Mouse (Mus musculus) right cerebral cortex, adult 18-20 months (tissue): Measurements from ENCODE around the gene Hist2h4.
A peak's percentile ranks its signal among the peaks of the same experiment; 100 is the strongest.
"Not testable (repeated sequence)": the region's sequence is repeated elsewhere in the genome, so short reads cannot be mapped to it uniquely, and the experiment has no call there.

Experiments used
- DNase-seq: peaks from one replicate; pipeline ENCODE4 v3.0.0; 2022; ENCODE audit warnings: mixed read lengths

Hist2h4 gene

DNA sequence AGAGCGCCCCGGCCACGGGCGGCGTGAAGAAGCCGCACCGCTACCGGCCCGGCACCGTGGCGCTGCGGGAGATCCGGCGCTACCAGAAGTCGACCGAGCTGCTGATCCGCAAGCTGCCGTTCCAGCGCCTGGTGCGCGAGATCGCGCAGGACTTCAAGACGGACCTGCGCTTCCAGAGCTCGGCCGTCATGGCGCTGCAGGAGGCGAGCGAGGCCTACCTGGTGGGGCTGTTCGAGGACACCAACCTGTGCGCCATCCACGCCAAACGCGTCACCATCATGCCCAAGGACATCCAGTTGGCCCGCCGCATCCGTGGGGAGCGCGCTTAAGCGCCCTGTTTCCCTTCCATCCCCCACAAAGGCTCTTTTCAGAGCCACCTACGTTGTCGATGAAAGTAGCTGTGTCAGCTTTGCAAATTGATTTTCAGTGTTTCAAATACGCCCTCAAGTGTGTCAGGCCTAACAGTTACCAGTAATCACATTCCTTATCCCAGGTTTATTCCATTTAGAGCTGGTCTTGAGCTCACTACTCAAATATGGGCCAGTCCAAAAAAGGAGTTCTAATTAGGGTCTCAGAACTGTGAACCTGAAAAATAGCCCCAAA is 5.8 kb upstream of the Hist2h4 start:
- DNase-seq, result not testable (repeated sequence)

- peak; percentile 86 for DNase-seq
Measured at GRCm38 (mm10) chr3:96268051-96268775, 5.1 kb upstream of the Hist2h4 start, which contains the start of gene Hist2h3b. Hist2h3b (plus strand) TSS chr3:96268654.

DNA sequence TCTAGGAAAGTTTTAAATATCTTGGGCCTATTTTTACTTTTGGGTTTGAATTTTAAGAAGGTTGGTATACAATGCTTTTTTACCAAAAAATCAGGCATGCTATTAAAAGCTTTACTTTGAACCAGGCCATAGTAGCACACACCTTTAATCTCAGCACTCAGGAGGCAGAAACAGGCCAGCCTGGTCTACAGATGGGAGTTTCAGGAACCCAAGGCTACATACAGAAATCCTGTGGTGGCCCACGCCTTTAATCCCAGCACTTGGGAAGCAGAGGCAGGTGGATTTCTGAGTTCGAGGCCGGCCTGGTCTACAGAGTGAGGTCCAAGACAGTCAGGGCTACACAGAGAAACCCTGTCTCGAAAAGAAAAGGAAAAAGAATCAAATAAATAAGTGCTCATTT is 4.4 kb upstream of the Hist2h4 start:
- no peak for DNase-seq

GRCm38 (mm10) chr3:96266132-96266710 is 3.1 kb upstream of the Hist2h4 start:
- no peak for DNase-seq

DNA sequence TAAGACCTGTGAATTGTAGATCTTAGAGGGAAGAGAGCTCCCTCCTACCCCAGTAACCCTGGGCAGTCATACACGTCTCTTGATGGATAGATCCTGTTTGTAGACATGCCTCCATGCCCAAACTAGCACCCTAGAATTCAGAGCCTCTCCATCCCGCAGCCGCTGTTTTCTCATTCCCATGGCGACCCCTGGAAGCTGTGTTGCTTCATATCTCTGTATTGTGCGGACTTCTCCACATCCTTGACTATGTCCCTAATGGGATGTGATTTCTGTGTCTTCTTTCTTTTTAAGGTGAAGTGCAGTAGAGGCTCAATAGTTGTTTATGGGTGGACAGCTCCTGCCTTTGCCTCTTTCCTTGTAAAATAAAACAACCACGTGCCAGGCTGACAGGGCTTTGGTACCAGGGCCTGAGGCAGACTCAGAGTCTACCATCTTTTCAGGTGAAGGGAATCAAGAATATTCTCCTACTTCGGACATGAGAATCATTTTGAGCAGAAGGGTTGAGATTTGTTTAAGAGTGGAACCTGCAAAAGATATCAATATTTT is 1.4 kb upstream of the Hist2h4 start:
- no peak for DNase-seq

- DNase-seq, result peak; percentile 43
Measured at GRCm38 (mm10) chr3:96263558-96264403, 670 bp upstream of the Hist2h4 start.

GRCm38 (mm10) chr3:96262216-96262875 is 765 bp downstream of the Hist2h4 start:
- DNase-seq, result peak; percentile 90

GRCm38 (mm10) chr3:96261623-96262022 is 1.5 kb downstream of the Hist2h4 start:
- no peak for DNase-seq

DNA sequence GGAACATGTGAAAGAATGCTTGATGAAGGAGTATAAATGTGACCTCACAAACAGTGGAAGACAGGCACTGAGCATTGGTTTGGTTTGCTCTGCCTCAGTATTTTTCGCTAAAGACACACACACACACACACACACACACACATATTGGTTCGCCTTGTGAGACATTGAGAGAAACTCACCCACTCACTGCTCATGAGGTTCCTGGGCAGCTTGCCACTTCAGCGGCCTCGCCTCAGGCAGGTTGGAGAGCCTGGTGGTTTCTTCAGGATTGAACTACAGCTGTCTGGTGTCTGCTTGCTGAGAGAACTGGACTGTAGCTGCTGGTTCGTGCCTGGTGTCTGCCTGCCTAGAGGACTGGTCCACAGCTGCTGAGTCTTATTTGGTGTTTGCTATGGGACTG is 2.9 kb downstream of the Hist2h4 start:
- DNase-seq, result no peak

DNA sequence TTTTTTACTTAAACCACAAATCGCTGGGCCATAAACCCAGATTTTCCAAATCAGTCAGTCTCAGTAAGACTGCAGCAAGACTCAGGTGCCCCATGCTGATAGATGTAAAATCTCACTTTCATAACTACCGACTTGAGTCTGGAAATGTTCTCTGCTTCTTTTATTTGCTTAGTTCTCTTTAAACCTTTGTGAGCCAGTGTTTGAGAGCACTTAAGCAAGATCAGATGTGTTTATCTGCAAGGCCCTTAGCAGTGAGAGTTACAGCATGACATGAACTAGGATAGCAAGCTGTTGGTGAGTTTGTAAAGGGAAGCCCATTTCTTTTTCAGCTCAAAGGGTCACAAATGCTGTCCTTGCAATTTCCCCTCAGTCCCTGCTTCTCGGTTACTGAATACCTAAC is 5.9 kb downstream of the Hist2h4 start:
- DNase-seq, result no peak

GRCm38 (mm10) chr3:96255926-96256593 is 7.1 kb downstream of the Hist2h4 start:
- no peak for DNase-seq

- no peak for DNase-seq
Measured at GRCm38 (mm10) chr3:96254683-96255355, 8.3 kb downstream of the Hist2h4 start.

GRCm38 (mm10) chr3:96251787-96252186 is 11.3 kb downstream of the Hist2h4 start:
- DNase-seq, result no peak

DNA sequence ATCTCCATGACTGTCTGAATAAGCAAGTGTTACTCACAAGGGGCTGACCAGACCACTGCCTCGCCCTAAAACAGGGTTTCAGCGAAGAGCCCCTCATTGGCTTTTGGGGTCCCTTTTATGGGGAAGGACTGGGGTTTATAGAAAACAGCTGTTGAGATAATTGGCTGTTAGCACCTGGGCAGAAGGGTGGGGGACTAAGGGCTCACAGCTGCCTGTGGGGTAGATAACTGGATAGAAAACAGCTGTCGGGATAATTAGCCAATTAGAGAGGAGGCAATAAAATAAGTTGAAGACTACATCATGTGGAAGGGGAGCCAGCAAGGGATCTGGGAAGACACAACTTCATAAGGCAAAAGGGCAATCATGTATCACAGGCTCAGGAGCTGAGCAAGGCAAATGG is 12.2 kb downstream of the Hist2h4 start:
- DNase-seq, result no peak

GRCm38 (mm10) chr3:96249034-96249345 is 14.1 kb downstream of the Hist2h4 start:
- no peak for DNase-seq

GRCm38 (mm10) chr3:96248141-96249033 is 14.7 kb downstream of the Hist2h4 start:
- no peak for DNase-seq

GRCm38 (mm10) chr3:96247356-96248140 is 15.6 kb downstream of the Hist2h4 start:
- no peak for DNase-seq

DNA sequence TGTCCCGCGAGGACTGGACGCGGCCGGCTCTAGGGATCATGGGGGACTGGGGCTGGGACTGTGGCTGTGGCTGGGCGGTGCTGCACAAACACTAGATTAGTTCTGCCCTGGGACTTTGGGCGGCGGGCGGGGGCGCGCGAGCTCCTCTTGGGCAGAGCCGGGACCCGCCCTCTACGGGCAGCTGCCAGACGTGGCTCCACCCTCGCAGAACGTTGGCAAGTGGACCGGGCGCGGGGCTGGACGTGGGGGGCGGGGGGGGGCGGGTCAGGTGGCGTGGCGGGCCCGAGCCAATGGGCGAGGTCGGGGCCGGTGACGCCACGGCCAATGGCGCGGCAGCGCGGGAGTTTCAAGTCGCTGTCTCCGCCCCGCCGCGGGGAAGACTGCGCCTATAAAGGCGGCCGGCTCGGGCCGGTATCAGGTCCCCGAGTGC is 16.7 kb downstream of the Hist2h4 start, which contains the start of gene Hist2h3c1:
Gene Hist2h3c1, plus strand, starts transcription at position 259 of the 430 bp plus-strand sequence.
- DNase-seq, result not testable (repeated sequence)

DNA sequence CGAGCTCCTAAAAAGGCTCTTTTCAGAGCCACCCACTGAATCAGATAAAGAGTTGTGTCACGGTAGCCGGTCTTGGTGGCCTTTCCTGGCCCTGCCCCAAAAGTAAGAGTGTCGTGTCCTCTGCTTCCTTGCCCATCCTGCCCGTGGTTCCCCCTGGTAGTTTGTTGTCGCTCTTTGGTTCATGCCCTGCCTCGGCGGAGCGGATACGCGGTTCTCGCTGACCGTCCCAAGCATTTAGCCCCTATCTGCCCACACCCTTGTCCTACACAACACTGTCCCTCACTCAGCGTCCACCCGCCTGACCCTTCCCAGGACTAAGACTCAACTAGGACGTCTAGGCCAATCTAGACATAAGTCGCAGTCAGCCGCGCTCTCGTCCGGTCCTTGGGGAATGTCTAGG is 17.1 kb downstream of the Hist2h4 start:
- not testable (repeated sequence) for DNase-seq
